Mouse (Mus musculus): ENCODE measurements around the gene Klf4. TPM values are rescaled to one million over a fixed set of nuclear protein-coding genes. Genes with fewer than 3 reads are reported as not detected.

Klf4 gene
- polyA plus RNA-seq (2017; shearing (Covaris generic)): not detected

DNA sequence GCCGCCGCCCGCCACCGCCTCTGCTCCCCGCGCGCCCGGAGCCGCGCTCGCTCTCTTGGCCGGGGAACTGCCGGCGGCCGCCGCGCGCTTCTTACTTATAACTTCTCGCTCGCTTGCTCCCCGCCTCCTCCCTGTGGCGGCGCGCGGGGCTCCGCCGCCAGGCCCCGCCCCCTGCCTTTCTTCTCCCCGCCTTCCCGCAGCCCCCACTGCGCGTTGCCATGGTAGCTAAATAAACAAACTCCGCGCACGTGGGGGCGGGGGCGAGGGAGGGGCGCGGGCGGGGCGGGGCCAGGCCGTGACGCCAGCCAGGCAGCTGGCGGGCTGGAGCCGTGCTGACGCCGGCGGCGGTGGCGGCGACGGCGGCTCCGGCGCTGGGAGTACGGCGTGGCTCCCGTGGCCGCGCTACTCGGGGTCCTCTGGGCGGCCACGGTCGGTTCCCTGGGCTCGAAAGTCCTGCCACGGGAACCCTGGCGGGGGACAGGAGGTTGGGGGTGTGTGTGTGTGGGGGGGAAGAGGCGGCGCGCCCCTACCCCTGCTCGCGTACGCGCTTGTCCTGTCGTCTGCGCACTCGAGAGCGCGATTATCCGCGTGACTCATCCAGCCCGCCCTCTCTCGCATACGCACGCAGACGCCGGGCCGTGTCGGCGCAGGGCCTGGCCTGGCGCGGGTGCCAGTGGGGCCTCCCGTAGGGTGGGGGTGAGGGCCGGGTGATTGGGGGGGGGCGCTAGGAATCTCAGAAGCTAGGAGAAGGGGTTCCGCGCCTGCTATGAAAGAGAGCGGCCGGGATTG is at the start of gene Klf4:
Gene Klf4, minus strand, starts transcription at position 60 of the 789 bp plus-strand sequence.

Other genes starting within 250 kb of the Klf4 start
- 18.6 TPM for gene Rad23b, start 182.4 kb downstream of the Klf4 start, polyA plus RNA-seq (2017; shearing (Covaris generic))

All from CD4-positive, CD25-positive, alpha-beta regulatory T cell, adult 9 weeks (primary cell).